Mouse (Mus musculus): ENCODE results near the gene Ccdc116. TPM values are rescaled to one million over a fixed set of nuclear protein-coding genes. Genes with fewer than 3 reads are reported as not detected.

Ccdc116 gene
- total RNA-seq (2012; rRNA removed): 4.4 and 6.4 TPM in 2 replicates
- total RNA-seq (2014; rRNA removed): 7.5 and 8.9 TPM in 2 replicates
- polyA plus RNA-seq (2012; ENCODE audit: insufficient read length, low read depth): 7.7 and 9.7 TPM in 2 replicates

DNA sequence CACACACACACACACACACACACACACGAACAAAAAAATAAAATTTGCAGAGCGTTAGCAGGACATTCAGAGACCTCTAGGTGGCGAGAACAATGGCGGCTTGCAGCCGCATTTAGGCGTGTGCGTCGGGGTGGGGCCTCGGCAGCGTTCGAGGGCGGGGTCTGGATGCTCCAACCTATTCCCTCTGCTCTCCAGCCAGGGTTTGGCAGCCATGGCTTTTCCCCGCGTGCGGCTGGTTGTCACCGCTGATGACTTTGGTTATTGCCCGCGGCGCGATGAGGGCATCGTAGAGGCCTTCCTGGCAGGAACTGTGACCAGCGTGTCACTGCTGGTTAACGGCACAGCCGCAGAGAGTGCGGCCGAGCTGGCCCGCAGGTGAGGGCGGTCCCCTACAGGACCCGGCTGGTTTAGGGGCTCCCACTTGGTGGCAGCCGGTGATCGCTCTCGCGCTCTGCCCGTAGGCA is at the start of gene Ccdc116:
Gene Ccdc116 (minus strand): TSS at position 458 of the 464 bp plus-strand sequence.
- Histone ChIP-seq H3K4me3 (replicated peaks in 1 of 3; ENCODE audit: low read depth in 2 of 3, low read length in 2 of 3, poor library complexity in 1 of 3) (peak within 1 kb of the TSS; percentile 73 to 83 (median 80)), H3K4me1 (ENCODE audit: control insufficient read depth in 1 of 2, insufficient read depth in 2 of 2) (peaks cover 7 to 40% of the 10 kb centered on the region in 2 experiments), H3K27me3 (replicated peaks) (no peaks in the 10 kb centered on the region), H3K36me3 (replicated peaks in 1 of 2; ENCODE audit: control insufficient read depth in 1 of 2, insufficient read depth in 1 of 2, low read length in 1 of 2) (peaks cover 10 to 51% of the 10 kb centered on the region in 2 experiments), H3K9me3 (replicated peaks; ENCODE audit: low read length) (no peaks in the 10 kb centered on the region), H3K27ac (ENCODE audit: insufficient read depth, low read depth) (peak within 1 kb of the TSS; percentile 18), H3K79me2 (replicated peaks; ENCODE audit: control insufficient read depth, extremely low read depth, insufficient read depth, poor library complexity, severe bottlenecking) (peaks cover 4% of the 10 kb centered on the region; the same call in 1 of the 2 replicates), H3K9ac (ENCODE audit: insufficient read depth, low read depth) (peak within 1 kb of the TSS; percentile 64), H3K4me2 (ENCODE audit: insufficient read depth, low read depth, poor library complexity, severe bottlenecking) (peak within 1 kb of the TSS; percentile 91)
- in situ Hi-C loops (cut with MboI; ENCODE audit: low pct_ligation_motif_present, low pct_unique_long_range_greater_than_20kb, low sequenced_read_pairs): no loop called here
- dilution Hi-C loops (cut with MboI; ENCODE audit: extremely low pct_ligation_motif_present, extremely low pct_unique_long_range_greater_than_20kb, low sequenced_read_pairs): no loop called here
- TF ChIP-seq SIN3A (IDR thresholded peaks at IDR 0.05; ENCODE audit: low read length): peak; percentile 61; the same call in 1 of the 2 replicates
- TF ChIP-seq ZMIZ1 (IDR thresholded peaks at IDR 0.05; ENCODE audit: low read depth, low read length): 0 out of 2 replicates have a peak, but pooled peaks have one; percentile 55
- TF ChIP-seq ETS1 (conservative IDR thresholded peaks at IDR 0.05; ENCODE audit: low read depth, low read length): no peak
- no peak for TF ChIP-seq CHD1 (IDR thresholded peaks at IDR 0.05; ENCODE audit: low read depth, low read length)
- no peak for TF ChIP-seq EP300 (IDR thresholded peaks at IDR 0.05; ENCODE audit: low read length)
- peak; percentile 59 for TF ChIP-seq BHLHE40 (IDR thresholded peaks at IDR 0.05; ENCODE audit: low read depth, low read length)
- peak; percentile 89 for TF ChIP-seq MYC (IDR thresholded peaks at IDR 0.05; ENCODE audit: low read depth, low read length)
- peak; percentile 70; the same call in 1 of the 2 replicates for TF ChIP-seq ZNF384 (IDR thresholded peaks at IDR 0.05; ENCODE audit: low read depth, low read length)
- no peak for TF ChIP-seq USF1 (IDR thresholded peaks at IDR 0.05; ENCODE audit: low read depth, low read length)
- TF ChIP-seq TBP (conservative IDR thresholded peaks at IDR 0.05; ENCODE audit: low read depth, low read length): peak; percentile 56; the same call in 1 of the 2 replicates
- TF ChIP-seq UBTF (IDR thresholded peaks at IDR 0.05; ENCODE audit: low read depth, low read length): no peak
- TF ChIP-seq ELF1 (IDR thresholded peaks at IDR 0.05; ENCODE audit: low read depth, low read length): peak; percentile 40; the same call in 1 of the 2 replicates
- peak; percentile 49; the same call in 1 of the 2 replicates for TF ChIP-seq MAZ (IDR thresholded peaks at IDR 0.05; ENCODE audit: low read depth, low read length)
- TF ChIP-seq NELFE (IDR thresholded peaks at IDR 0.05; ENCODE audit: low read depth, low read length): peak; percentile 86
- no peak for TF ChIP-seq ZC3H11A (IDR thresholded peaks at IDR 0.05; ENCODE audit: low read depth, low read length)
- peak in 1 of 2 experiments; percentile 74; a peak in 2 of 4 replicates for TF ChIP-seq CTCF (conservative IDR thresholded peaks at IDR 0.05 in 1 of 2, IDR thresholded peaks at IDR 0.05 in 1 of 2; ENCODE audit: low read depth in 2 of 2, low read length in 2 of 2)
- TF ChIP-seq RAD21 (IDR thresholded peaks at IDR 0.05; ENCODE audit: low read depth, low read length): no peak; the same call in none of the 2 replicates
- peak; percentile 77 for TF ChIP-seq MXI1 (IDR thresholded peaks at IDR 0.05; ENCODE audit: low read depth, low read length)
- no peak; the same call in 1 of the 2 replicates for TF ChIP-seq RCOR1 (conservative IDR thresholded peaks at IDR 0.05; ENCODE audit: low read depth, low read length)
- peak; percentile 41 for TF ChIP-seq MAX (IDR thresholded peaks at IDR 0.05; ENCODE audit: low read length)
- no peak for TF ChIP-seq USF2 (conservative IDR thresholded peaks at IDR 0.05; ENCODE audit: low read depth, low read length)
- TF ChIP-seq HCFC1 (IDR thresholded peaks at IDR 0.05; ENCODE audit: low read depth, low read length): peak; percentile 69
- TF ChIP-seq NRF1 (IDR thresholded peaks at IDR 0.05; ENCODE audit: low read depth, low read length): peak; percentile 57
- 0 out of 2 replicates have a peak, but pooled peaks have one; percentile 60 for TF ChIP-seq IRF4 (IDR thresholded peaks at IDR 0.05; ENCODE audit: low read depth, low read length)
- no peak for TF ChIP-seq SMC3 (IDR thresholded peaks at IDR 0.05; ENCODE audit: low read depth, low read length)
- TF ChIP-seq E2F4 (IDR thresholded peaks at IDR 0.05; ENCODE audit: insufficient replicate concordance, low read depth, low read length): no peak
- peak; percentile 58; the same call in 1 of the 2 replicates for TF ChIP-seq TCF12 (IDR thresholded peaks at IDR 0.05; ENCODE audit: low read depth, low read length)
- peak; percentile 64; the same call in 1 of the 2 replicates for TF ChIP-seq MEF2A (IDR thresholded peaks at IDR 0.05; ENCODE audit: borderline replicate concordance, low read depth, low read length)
- no peak for TF ChIP-seq CHD2 (IDR thresholded peaks at IDR 0.05; ENCODE audit: low read length)
- no peak for TF ChIP-seq ZKSCAN1 (IDR thresholded peaks at IDR 0.05; ENCODE audit: borderline replicate concordance, low read depth, low read length)
- TF ChIP-seq MAFK (IDR thresholded peaks at IDR 0.05; ENCODE audit: insufficient replicate concordance, low read length): no peak
- peak; percentile 77; the same call in 1 of the 2 replicates for TF ChIP-seq POLR2A (IDR thresholded peaks at IDR 0.05; ENCODE audit: low read depth, low read length)
- peak; percentile 96 for DNase-seq (ENCODE audit: extremely low read depth)
